Mouse (Mus musculus): ENCODE data around the gene Catsperg1. TPM values are rescaled to one million over a fixed set of nuclear protein-coding genes. Genes with fewer than 3 reads are reported as not detected.

Catsperg1 gene
- total RNA-seq, 2 experiments from 2014 or later: 0.31 to 0.51 TPM

- no peak for DNase-seq
- intact Hi-C loops (cut with DNase I): loop anchor here (10.0 kb wide), 2 partner anchors 347 to 413 kb away; partner anchors contain the start of genes Nfkbib and Sirt2
Observed at GRCm38 (mm10) chr7:29178106-29178505, 35.7 kb downstream of the Catsperg1 start.

- intact Hi-C loops (cut with DNase I): loop anchor here (10.0 kb wide), 2 partner anchors 352 to 408 kb away; partner anchors contain the start of genes Nfkbib and Sirt2
- DNase-seq: no peak
Observed at GRCm38 (mm10) chr7:29172390-29173016, 41.3 kb downstream of the Catsperg1 start.

DNA sequence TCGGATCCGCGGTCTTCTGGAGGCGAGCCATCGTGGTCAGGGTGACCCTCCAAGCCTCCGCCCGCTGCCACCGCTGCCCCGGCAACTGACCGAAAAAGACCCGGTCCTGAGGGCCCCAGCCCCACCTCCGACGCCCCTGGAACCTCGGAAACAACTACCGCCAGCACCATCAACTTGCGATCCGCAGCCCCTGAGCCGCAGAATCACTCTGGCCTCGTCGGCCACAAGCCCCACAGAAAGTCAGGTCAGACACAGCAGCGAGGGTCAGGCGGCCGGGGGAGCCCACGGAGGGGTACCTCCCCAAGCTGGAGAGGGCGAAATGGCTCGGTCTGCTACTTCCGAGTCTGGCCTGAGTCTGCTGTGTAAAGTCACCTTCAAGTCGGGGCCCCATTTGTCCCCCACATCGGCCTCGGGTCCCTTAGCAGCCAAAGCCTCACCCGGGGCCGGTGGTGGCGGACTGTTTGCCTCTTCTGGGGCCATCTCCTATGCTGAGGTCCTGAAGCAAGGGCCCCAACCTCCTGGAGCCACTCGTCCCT, 42.2 kb downstream of the Catsperg1 start:
- no peak for DNase-seq
- intact Hi-C loops (cut with DNase I): loop anchor here (10.0 kb wide), 2 partner anchors 353 to 407 kb away; partner anchors contain the start of genes Nfkbib and Sirt2

GRCm38 (mm10) chr7:29170755-29171561, 42.9 kb downstream of the Catsperg1 start:
- DNase-seq: peak in 1 of 2 experiments; percentile 24

GRCm38 (mm10) chr7:29170066-29170754, 43.6 kb downstream of the Catsperg1 start, which contains the start of the genes Ggn and Spred3:
TSS of gene Ggn (plus strand) at chr7:29170210.
TSS of gene Spred3 (minus strand) at chr7:29170411.
- intact Hi-C loops (cut with DNase I): loop anchor here (10.0 kb wide), 2 partner anchors 355 to 405 kb away; partner anchors contain the start of genes Nfkbib and Sirt2
- peak; percentile 79 to 83 for DNase-seq

More at GRCm38 (mm10) chr7:29170755-29171561, 42.9 kb downstream of the Catsperg1 start:
- intact Hi-C loops (cut with DNase I): loop anchor here (10.0 kb wide), 2 partner anchors 354 to 406 kb away; partner anchors contain the start of genes Nfkbib and Sirt2

DNA sequence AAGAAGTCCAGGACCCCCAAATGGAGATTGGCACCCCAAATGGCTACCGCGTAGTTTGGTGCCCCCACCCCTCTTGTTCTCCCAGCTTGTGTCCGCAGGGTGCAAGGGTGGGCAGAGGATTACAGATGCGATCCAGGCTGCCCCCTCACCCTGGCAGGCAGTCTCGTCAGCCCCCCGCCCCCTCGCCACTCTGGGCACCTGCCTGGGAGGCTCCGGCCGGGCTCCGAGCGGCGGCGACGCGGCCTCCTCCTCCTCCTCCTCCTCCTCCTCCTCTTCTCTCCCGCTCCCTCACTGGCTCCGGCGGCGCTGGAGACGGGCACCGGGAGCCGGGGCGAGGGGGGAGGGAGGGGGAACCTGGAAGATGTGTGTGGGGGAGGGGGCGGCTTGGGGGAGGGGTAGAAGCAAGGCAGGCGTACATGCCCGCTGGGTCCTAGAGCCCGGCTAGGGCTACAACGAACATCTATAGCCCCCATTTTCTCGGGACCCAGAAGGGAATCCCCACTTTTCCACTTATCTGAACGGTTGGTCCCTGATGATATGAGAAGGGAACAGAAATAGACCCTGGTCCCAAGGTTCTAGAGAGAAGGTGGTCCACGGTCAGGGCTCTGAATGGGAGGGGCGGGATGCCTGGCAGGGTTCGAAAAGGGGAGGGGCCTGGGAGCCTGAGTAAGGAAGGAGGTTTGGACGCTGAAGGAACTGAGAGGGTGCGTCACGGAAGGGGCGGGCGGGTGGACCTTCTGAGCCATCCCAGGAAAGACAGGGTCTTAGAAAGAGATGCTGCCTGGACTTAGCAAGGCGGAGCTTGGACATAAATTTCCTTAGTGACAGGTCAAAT, 44.4 kb downstream of the Catsperg1 start:
- intact Hi-C loops (cut with DNase I): loop anchor here (10.0 kb wide), 2 partner anchors 355 to 405 kb away; partner anchors contain the start of genes Nfkbib and Sirt2
- DNase-seq: peak; percentile 77

DNA sequence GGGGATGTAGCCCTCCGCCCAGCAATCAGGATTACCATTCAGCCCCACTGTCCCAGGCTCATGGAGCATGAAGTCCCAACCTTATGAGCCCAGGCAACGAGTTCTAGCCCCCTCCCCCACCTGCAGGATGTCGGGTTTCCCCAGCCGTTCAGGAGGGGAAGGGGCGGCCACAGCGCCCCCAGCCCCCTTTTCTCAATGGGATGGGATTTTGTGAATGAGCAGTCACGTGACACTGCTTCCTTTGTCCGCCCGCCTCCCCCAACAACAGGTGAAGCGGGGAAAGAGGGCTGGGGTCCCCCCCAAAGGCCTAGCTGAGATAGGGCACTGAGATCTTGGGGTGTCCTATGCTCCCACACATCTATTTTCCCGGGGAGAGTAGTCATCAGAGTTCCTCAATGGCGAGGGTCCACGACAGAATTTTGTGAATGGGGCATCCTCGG, 45.0 kb downstream of the Catsperg1 start:
- intact Hi-C loops (cut with DNase I): no loop called here
- no peak for DNase-seq

- no peak for DNase-seq
- intact Hi-C loops (cut with DNase I): no loop called here
Observed at GRCm38 (mm10) chr7:29168121-29168695, 45.6 kb downstream of the Catsperg1 start.

DNA sequence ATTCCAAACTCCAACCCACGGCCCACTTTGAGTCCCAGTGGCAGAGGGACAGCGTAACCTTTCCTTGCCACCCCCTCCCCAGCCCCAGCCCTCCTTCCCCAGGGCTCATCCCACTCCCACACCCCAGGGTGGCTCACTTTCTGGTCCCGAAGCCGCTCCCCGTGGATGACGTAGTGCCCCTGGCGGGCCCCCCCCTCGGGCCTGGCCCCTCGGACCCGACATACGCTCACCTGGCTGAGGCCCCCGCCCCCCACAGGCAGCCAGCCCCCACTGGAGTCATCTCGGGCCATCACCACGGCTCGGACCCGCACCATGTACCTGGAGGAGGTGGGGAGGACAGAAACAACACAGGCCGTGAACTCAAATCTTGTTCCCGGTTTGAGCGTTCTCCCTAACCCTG, 46.2 kb downstream of the Catsperg1 start:
- intact Hi-C loops (cut with DNase I): no loop called here
- DNase-seq: no peak

GRCm38 (mm10) chr7:29162750-29163525, 50.9 kb downstream of the Catsperg1 start:
- intact Hi-C loops (cut with DNase I): no loop called here
- no peak for DNase-seq

DNA sequence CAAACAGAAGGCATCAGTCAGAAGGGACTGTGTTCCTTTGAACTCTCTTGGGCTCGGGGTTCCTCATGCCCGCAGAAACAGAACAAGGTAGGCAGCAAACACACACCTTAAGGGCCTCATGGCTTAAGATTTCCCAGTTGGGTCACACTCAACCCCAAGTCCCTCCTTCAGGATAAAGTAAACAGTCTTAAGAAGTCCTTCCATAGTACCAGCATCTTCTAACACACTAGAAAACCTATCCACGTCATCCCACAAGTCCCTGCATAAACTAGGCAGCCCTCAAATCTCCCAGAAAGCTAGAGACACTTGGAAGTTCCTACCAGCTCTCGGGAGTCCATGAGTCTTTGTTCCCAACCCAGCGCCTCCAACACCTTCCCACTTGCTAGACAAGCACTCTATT, 51.5 kb downstream of the Catsperg1 start:
- intact Hi-C loops (cut with DNase I): no loop called here
- DNase-seq: no peak

- DNase-seq: no peak
- intact Hi-C loops (cut with DNase I): loop anchor here (2.0 kb wide), 1 partner anchor 19 kb away; no protein-coding TSS in a partner anchor
Observed at GRCm38 (mm10) chr7:29158264-29158663, 55.6 kb downstream of the Catsperg1 start.

DNA sequence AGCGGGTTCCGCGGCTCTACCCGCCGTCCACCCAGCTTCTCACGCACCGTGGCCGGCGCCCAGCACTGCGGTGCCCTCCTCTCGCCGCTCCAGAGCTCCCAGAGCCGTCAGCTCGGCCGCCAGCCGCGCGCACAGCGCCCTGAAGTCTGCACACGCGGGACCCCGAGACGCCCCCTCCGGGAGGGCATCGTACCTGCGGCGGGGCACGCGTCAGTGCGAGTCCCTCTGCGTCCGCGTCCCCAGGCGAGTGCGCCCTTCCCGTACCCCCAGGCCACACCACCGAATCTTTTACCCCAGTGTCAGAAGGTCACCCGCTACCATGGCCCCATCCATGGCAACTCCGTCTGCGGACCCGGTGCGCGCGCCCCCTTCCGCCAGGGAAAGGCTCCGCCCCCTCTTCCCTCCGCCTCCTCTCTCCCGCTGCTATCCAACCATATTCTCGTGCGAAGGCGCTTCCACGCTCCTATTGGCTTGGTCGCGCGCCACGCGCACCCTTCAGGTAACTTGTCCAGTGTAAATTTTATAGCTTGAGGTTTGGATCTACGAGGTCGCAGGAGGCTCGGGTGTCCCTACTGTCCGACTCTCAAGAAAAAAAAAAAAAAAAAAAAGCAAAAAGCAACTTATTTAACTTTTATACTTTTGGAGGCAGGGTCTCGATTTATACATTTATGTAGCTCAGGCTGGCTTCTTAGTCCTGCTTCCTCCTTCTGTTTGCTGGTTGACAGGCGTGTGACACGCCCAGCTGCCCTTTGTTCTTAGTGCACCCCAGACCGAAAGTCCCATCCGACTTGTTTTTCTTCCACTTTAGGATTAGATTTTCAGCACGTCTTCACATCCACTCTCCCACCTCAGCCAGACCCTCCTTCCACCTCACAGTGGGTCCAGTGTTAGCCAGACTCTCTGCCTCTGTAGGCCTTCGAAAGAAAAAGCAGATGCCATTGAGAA, 57.7 kb downstream of the Catsperg1 start, which contains the start of gene Fam98c:
TSS of gene Fam98c (minus strand) at position 397 of the 945 bp plus-strand sequence.
- peak; percentile 83 for DNase-seq
- intact Hi-C loops (cut with DNase I): no loop called here

GRCm38 (mm10) chr7:29155196-29155837, 58.5 kb downstream of the Catsperg1 start:
- peak; percentile 87 to 88 for DNase-seq
- intact Hi-C loops (cut with DNase I): no loop called here

GRCm38 (mm10) chr7:29154018-29154720, 59.7 kb downstream of the Catsperg1 start:
- intact Hi-C loops (cut with DNase I): no loop called here
- DNase-seq: no peak

- DNase-seq: no peak
- intact Hi-C loops (cut with DNase I): no loop called here
Observed at GRCm38 (mm10) chr7:29151486-29151885, 62.3 kb downstream of the Catsperg1 start.

All from heart, postnatal 36 days (tissue).